Mouse (Mus musculus) small intestine, adult 2 months (tissue): ENCODE measurements around the gene Pitx1.

Source experiments
- CTCF ChIP-seq: fragments of 200-500 bp; IDR thresholded peaks from 2 replicates; pipeline ENCODE4 v1.5.1; 2012; ENCODE audit warnings: low read depth, mild to moderate bottlenecking, control low read depth, inconsistent platforms, low read length, moderate library complexity, mixed read lengths; ENCODE audit not compliant: insufficient replicate concordance, insufficient read length; ENCODE audit errors: extremely low read depth
- POLR2A ChIP-seq: fragments of 200-500 bp; IDR thresholded peaks from 2 replicates; pipeline ENCODE4 v1.6.1; 2012; ENCODE audit warnings: low read depth, mild to moderate bottlenecking, control low read depth, inconsistent platforms, low read length, moderate library complexity

GRCm38 (mm10) chr13:55834667-55835066, 1.3 kb downstream of the Pitx1 start:
- TF ChIP-seq CTCF (no peak), POLR2A (no peak)
